Mouse (Mus musculus): ENCODE measurements at regions not wholly inside any gene's neighbourhood (a gene's known extent, or its start where the extent isn't known, plus 50 kb on each side); places are given as distances from the start of the nearest gene placed in this dataset.

DNA sequence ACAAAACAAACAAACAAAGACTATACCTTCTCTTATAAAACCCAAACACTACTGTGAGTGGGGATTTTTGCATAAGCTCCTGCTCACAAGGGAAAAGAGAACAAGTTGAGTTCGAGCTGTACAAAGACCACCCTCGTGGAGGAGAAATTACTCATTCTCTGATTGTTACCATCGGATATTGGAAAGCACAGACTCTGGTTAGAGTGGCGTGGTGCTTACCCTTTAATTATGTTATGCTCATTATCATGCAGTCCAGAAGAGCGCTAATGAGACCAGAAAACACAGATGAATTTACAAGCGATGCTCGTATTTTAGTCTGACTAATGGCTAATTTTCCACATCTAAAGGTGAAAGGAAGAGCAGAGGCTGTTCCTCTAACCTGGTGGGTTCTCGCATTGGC, 721.7 kb upstream of the Cited2 start:
- TF ChIP-seq POLR2A (IDR thresholded peaks at IDR 0.05; ENCODE audit: low read depth, low read length) (no peak), CTCF (conservative IDR thresholded peaks at IDR 0.05; ENCODE audit: insufficient read depth, insufficient read length, low read depth, low read length) (no peak)

Data from kidney, adult 2 months (tissue).